Mouse (Mus musculus): ENCODE measurements around the gene Fam83b. TPM values are rescaled to one million over a fixed set of nuclear protein-coding genes. Genes with fewer than 3 reads are reported as not detected.

The Fam83b gene
- total RNA-seq (2012; rRNA removed) (not detected in 2 replicates), polyA plus RNA-seq (2012; ENCODE audit: insufficient read depth in 1 of 2, insufficient read length in 2 of 2, low read depth in 1 of 2, low replicate concordance in 2 of 2, missing spikeins in 1 of 2) (not detected)

GRCm38 (mm10) chr9:76566515-76567280, at the start of gene Fam83b:
Fam83b (minus strand) TSS chr9:76567116.
- no peaks in the 10 kb centered on the region for H3K36me3 ChIP-seq (ENCODE audit: control insufficient read depth in 1 of 2, insufficient read depth in 2 of 2, low read length in 2 of 2)
- no peak within 1 kb of the TSS for H3K27ac ChIP-seq (ENCODE audit: control insufficient read depth, low read depth, low read length)
- H3K27me3 ChIP-seq (ENCODE audit: control insufficient read depth in 1 of 2, insufficient read depth in 2 of 2, low read length in 2 of 2): no peaks in the 10 kb centered on the region
- H3K9me3 ChIP-seq (replicated peaks; ENCODE audit: insufficient read depth, low read length): no peaks in the 10 kb centered on the region
- H3K79me2 ChIP-seq (ENCODE audit: control insufficient read depth, insufficient read depth, low read length, poor library complexity): no peaks in the 10 kb centered on the region
- no peaks in the 10 kb centered on the region for H3K4me1 ChIP-seq (ENCODE audit: control insufficient read depth in 1 of 2, insufficient read depth in 2 of 2, low read length in 2 of 2)
- no peak within 1 kb of the TSS for H3K4me3 ChIP-seq (ENCODE audit: control insufficient read depth in 1 of 2, insufficient read depth in 1 of 2, low read depth in 2 of 2, low read length in 2 of 2)
- TF ChIP-seq POLR2AphosphoS2 (IDR thresholded peaks at IDR 0.05; ENCODE audit: low read length): no peak
- TF ChIP-seq E2F4 (IDR thresholded peaks at IDR 0.05; ENCODE audit: borderline replicate concordance, low read depth, low read length): no peak
- no peak for TF ChIP-seq SMC3 (IDR thresholded peaks at IDR 0.05; ENCODE audit: low read depth, low read length)
- TF ChIP-seq EP300 (IDR thresholded peaks at IDR 0.05; ENCODE audit: low read depth in 1 of 2, low read length in 2 of 2): no peak
- no peak for TF ChIP-seq NRF1 (IDR thresholded peaks at IDR 0.05; ENCODE audit: insufficient read depth, low read depth, low read length, poor library complexity, severe bottlenecking)
- no peak for TF ChIP-seq POLR2A (IDR thresholded peaks at IDR 0.05; ENCODE audit: control insufficient read depth in 1 of 2, insufficient read depth in 1 of 2, low read depth in 1 of 2, low read length in 2 of 2, poor library complexity in 1 of 2)
- TF ChIP-seq MAFK (IDR thresholded peaks at IDR 0.05; ENCODE audit: borderline replicate concordance, low read depth, low read length): no peak
- TF ChIP-seq ELF1 (IDR thresholded peaks at IDR 0.05; ENCODE audit: low read depth, low read length): no peak
- no peak for TF ChIP-seq UBTF (IDR thresholded peaks at IDR 0.05; ENCODE audit: borderline replicate concordance, insufficient read depth, low read depth, low read length)
- no peak for TF ChIP-seq ZMIZ1 (IDR thresholded peaks at IDR 0.05; ENCODE audit: low read depth, low read length)
- TF ChIP-seq MYB (IDR thresholded peaks at IDR 0.05; ENCODE audit: low read depth, low read length): no peak
- no peak for TF ChIP-seq HCFC1 (IDR thresholded peaks at IDR 0.05; ENCODE audit: low read depth, low read length)
- no peak for TF ChIP-seq MAX (IDR thresholded peaks at IDR 0.05; ENCODE audit: low read length)
- no peak for TF ChIP-seq GABPA (IDR thresholded peaks at IDR 0.05; ENCODE audit: low read depth, low read length)
- TF ChIP-seq RCOR1 (IDR thresholded peaks at IDR 0.05; ENCODE audit: low read depth, low read length): no peak
- no peak for TF ChIP-seq JUND (IDR thresholded peaks at IDR 0.05; ENCODE audit: low read depth, low read length)
- no peak for DNase-seq (ENCODE audit: low read depth, low spot score)
- H3K9ac ChIP-seq (ENCODE audit: control insufficient read depth, low read depth, low read length, poor library complexity, severe bottlenecking): no peak within 1 kb of the TSS

GRCm38 (mm10) chr9:76614165-76614564, 47.2 kb upstream of the Fam83b start:
- H3K36me3 ChIP-seq (ENCODE audit: control insufficient read depth in 1 of 2, insufficient read depth in 2 of 2, low read length in 2 of 2): no peaks in the 10 kb centered on the region
- H3K27ac ChIP-seq (ENCODE audit: control insufficient read depth, low read depth, low read length): no peak overlapping the region
- no peak for TF ChIP-seq USF2 (IDR thresholded peaks at IDR 0.05; ENCODE audit: borderline replicate concordance in 1 of 2, insufficient read depth in 1 of 2, low read depth in 1 of 2, low read length in 2 of 2)
- TF ChIP-seq HCFC1 (IDR thresholded peaks at IDR 0.05; ENCODE audit: low read depth, low read length): no peak
- TF ChIP-seq E2F4 (IDR thresholded peaks at IDR 0.05; ENCODE audit: borderline replicate concordance, low read depth, low read length): no peak
- no peak for TF ChIP-seq ZC3H11A (IDR thresholded peaks at IDR 0.05; ENCODE audit: low read depth, low read length)
- no peak for TF ChIP-seq ZMIZ1 (IDR thresholded peaks at IDR 0.05; ENCODE audit: low read depth, low read length)
- TF ChIP-seq USF1 (IDR thresholded peaks at IDR 0.05; ENCODE audit: low read depth, low read length): no peak
- TF ChIP-seq MAX (IDR thresholded peaks at IDR 0.05; ENCODE audit: low read length): no peak
- TF ChIP-seq POLR2AphosphoS5 (IDR thresholded peaks at IDR 0.05; ENCODE audit: borderline replicate concordance, low read depth, low read length): no peak
- no peak for TF ChIP-seq MXI1 (IDR thresholded peaks at IDR 0.05; ENCODE audit: low read depth, low read length)
- no peak for TF ChIP-seq MYB (IDR thresholded peaks at IDR 0.05; ENCODE audit: low read depth, low read length)
- no peak for TF ChIP-seq TAL1 (IDR thresholded peaks at IDR 0.05; ENCODE audit: low read length)
- TF ChIP-seq POLR2A (IDR thresholded peaks at IDR 0.05; ENCODE audit: control insufficient read depth in 1 of 2, insufficient read depth in 1 of 2, low read depth in 1 of 2, low read length in 2 of 2, poor library complexity in 1 of 2): no peak
- no peak for TF ChIP-seq BHLHE40 (IDR thresholded peaks at IDR 0.05; ENCODE audit: borderline replicate concordance, low read depth, low read length)
- no peak for TF ChIP-seq POLR2AphosphoS2 (IDR thresholded peaks at IDR 0.05; ENCODE audit: low read length)
- TF ChIP-seq MAZ (IDR thresholded peaks at IDR 0.05; ENCODE audit: low read depth, low read length): no peak
- TF ChIP-seq TCF12 (IDR thresholded peaks at IDR 0.05; ENCODE audit: low read depth, low read length): no peak
- no peak for TF ChIP-seq MEF2A (IDR thresholded peaks at IDR 0.05; ENCODE audit: extremely low read depth, insufficient replicate concordance, low read depth, low read length, poor library complexity, severe bottlenecking)
- no peak for TF ChIP-seq MYC (IDR thresholded peaks at IDR 0.05; ENCODE audit: low read depth, low read length)
- no peaks in the 10 kb centered on the region for H3K27me3 ChIP-seq (ENCODE audit: control insufficient read depth in 1 of 2, insufficient read depth in 2 of 2, low read length in 2 of 2)
- no peak overlapping the region for H3K4me3 ChIP-seq (ENCODE audit: control insufficient read depth in 1 of 2, insufficient read depth in 1 of 2, low read depth in 2 of 2, low read length in 2 of 2)
- H3K9me3 ChIP-seq (replicated peaks; ENCODE audit: insufficient read depth, low read length): no peaks in the 10 kb centered on the region
- no peaks in the 10 kb centered on the region for H3K79me2 ChIP-seq (ENCODE audit: control insufficient read depth, insufficient read depth, low read length, poor library complexity)
- DNase-seq (ENCODE audit: low read depth, low spot score): no peak
- H3K4me1 ChIP-seq (ENCODE audit: control insufficient read depth in 1 of 2, insufficient read depth in 2 of 2, low read length in 2 of 2): no peaks in the 10 kb centered on the region
- no peak overlapping the region for H3K9ac ChIP-seq (ENCODE audit: control insufficient read depth, low read depth, low read length, poor library complexity, severe bottlenecking)

All from MEL (cell line).